Mouse (Mus musculus): ENCODE data around the gene Efcab9.

The Efcab9 gene

GRCm38 (mm10) chr11:32495283-32495682 lies 36.6 kb downstream of the Efcab9 start:
- DNase-seq (ENCODE audit: low spot score): no peak

- no peak for DNase-seq (ENCODE audit: low spot score)
These were observed 38.6 kb downstream of the Efcab9 start for GRCm38 (mm10) chr11:32493312-32493711.

GRCm38 (mm10) chr11:32491079-32491478 lies 40.8 kb downstream of the Efcab9 start:
- DNase-seq (ENCODE audit: low spot score): no peak

GRCm38 (mm10) chr11:32488808-32489670 lies 42.8 kb downstream of the Efcab9 start:
- no peak for DNase-seq (ENCODE audit: low spot score)

GRCm38 (mm10) chr11:32488344-32488743 lies 43.5 kb downstream of the Efcab9 start:
- DNase-seq (ENCODE audit: low spot score): no peak

- DNase-seq (ENCODE audit: low spot score): no peak
These were observed 44.4 kb downstream of the Efcab9 start for GRCm38 (mm10) chr11:32487501-32487900.

GRCm38 (mm10) chr11:32486621-32487020 lies 45.3 kb downstream of the Efcab9 start:
- no peak for DNase-seq (ENCODE audit: low spot score)

- no peak for DNase-seq (ENCODE audit: low spot score)
These were observed 46.6 kb downstream of the Efcab9 start for GRCm38 (mm10) chr11:32485290-32485689.

GRCm38 (mm10) chr11:32481525-32481924 lies 50.4 kb downstream of the Efcab9 start:
- no peak for DNase-seq (ENCODE audit: low spot score)

- no peak for DNase-seq (ENCODE audit: low spot score)
These were observed 56.2 kb downstream of the Efcab9 start for GRCm38 (mm10) chr11:32475487-32476236.

- DNase-seq (ENCODE audit: low spot score): no peak
These were observed 57.2 kb downstream of the Efcab9 start for GRCm38 (mm10) chr11:32474725-32475124.

Measured in spleen, adult 12 weeks (tissue).